Mouse (Mus musculus): ENCODE measurements around the gene Ube2m. TPM values are rescaled to one million over a fixed set of nuclear protein-coding genes. Genes with fewer than 3 reads are reported as not detected.

Gene Ube2m
- polyA plus RNA-seq, 1 experiment: not detected

DNA sequence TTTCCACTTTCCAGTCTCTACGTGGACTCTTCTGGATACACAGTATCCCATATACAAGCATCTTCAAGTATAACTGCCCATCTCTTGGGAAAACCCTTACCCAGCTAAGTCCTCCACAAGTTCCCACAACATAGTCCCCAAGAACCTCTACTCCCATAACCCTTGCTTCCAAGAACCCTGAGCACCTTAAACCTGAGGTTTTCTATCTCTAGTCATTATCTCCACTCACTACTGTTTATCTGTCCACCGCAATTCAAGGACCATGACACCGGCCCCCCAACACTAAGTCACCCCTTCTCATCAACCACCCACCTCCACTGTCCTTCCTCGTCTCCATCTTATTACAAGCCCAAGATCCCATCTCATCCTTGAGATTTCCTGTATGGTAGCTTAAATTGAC lies 1.3 kb downstream of the Ube2m start:
- H3K4me3 ChIP-seq (ENCODE audit: insufficient read depth, low read depth, low read length): peak overlapping the region; percentile 80
- TF ChIP-seq POLR2A (IDR thresholded peaks at IDR 0.05; ENCODE audit: insufficient read depth, low read depth, low read length): no peak
- TF ChIP-seq CTCF (IDR thresholded peaks at IDR 0.05; ENCODE audit: insufficient read depth, low read depth, low read length): no peak
- H3K4me1 ChIP-seq (ENCODE audit: control insufficient read depth, insufficient read depth, low read length): peaks cover 17% of the 10 kb centered on the region
- peak overlapping the region; percentile 60; the same call in 1 of the 2 replicates for H3K27ac ChIP-seq (ENCODE audit: insufficient read depth, low read depth, low read length)
- 38% methylated on average over 4 of the region's 4 CpGs for WGBS

DNA sequence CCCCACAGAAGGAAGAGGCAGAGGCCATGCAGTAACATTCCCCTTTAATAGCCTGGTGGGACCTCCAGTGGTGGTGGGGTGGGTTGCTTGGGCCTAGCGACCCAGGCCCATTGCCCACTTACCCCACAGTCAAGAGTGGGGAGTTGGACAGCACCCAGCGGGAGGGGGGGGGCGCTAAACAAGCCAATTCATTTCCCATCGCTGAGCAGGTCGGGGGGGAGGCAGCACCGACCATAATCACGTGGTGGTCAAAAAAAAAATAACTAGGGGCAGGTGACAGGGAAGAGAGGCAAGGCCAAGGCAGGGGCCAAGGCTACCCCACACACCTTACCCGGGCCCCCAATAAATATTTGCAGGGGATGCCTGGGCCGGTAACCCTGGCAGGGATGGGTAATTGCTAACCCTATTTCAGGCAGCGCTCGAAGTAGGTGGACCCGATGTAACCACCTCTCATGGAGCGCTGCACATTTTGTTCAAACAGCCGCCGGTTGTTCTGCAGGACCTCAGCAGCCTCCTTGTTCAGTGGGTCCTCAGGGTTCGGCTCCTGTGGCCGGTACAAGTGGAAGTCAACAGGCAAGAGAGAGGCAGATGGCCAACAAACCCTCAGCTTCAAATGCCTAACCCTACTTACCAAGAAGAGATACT lies 2.7 kb downstream of the Ube2m start:
- WGBS: 68% methylated on average over 17 of the region's 17 CpGs
- TF ChIP-seq CTCF (IDR thresholded peaks at IDR 0.05; ENCODE audit: insufficient read depth, low read depth, low read length): no peak
- no peak for TF ChIP-seq POLR2A (IDR thresholded peaks at IDR 0.05; ENCODE audit: insufficient read depth, low read depth, low read length)
- Histone ChIP-seq H3K27ac (ENCODE audit: insufficient read depth, low read depth, low read length) (no peak overlapping the region), H3K4me1 (ENCODE audit: control insufficient read depth, insufficient read depth, low read length) (peaks cover 17% of the 10 kb centered on the region), H3K4me3 (ENCODE audit: insufficient read depth, low read depth, low read length) (no peak overlapping the region)

DNA sequence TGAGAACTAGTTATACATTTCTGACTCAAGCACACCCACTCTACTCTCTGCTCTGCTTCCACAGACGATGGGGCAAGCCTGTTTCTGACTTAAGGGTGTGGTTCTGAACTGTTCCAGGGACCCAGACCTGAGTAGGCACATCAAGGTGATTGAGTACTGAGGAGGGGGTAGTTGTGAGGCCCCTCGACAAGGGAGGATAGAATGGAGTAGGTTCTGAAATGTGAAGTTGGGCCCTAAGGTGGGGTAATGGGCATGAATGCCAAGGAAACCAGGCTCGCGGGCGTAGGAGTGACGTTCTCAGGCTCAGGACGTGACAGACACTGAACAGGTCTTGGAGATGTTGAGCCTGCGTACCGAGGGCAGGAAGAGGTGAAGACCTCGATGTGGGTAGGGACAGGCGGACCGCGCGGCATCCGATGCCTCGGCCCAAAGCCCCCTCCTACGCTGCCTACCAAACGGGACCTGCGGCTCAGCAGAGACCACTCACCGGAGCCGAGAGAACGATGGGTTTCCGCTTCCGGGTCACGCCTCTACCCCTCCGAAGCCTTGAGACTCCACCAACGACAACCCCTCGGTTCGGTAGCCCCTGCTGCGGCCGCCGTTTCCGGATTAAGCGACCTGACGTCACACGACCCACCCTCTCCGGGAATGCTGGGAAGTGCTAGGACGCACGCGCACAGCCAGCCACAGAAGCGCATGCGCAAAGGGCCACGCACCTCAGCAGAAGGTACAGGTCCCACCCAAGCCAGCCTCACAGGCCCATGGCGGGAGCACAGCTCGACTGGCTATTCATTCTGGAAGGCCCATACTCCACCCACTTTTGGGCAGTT lies 3.7 kb downstream of the Ube2m start, which contains the start of gene Chmp2a:
Chmp2a (minus strand) TSS at position 660 of the 830 bp plus-strand sequence.
- Histone ChIP-seq H3K4me1 (ENCODE audit: control insufficient read depth, insufficient read depth, low read length) (peaks cover 17% of the 10 kb centered on the region), H3K4me3 (ENCODE audit: insufficient read depth, low read depth, low read length) (peak within 1 kb of the TSS; percentile 88), H3K27ac (ENCODE audit: insufficient read depth, low read depth, low read length) (peak within 1 kb of the TSS; percentile 87)
- WGBS: under 1% methylated on average over 45 of the region's 45 CpGs
- TF ChIP-seq CTCF (IDR thresholded peaks at IDR 0.05; ENCODE audit: insufficient read depth, low read depth, low read length) (no peak), POLR2A (IDR thresholded peaks at IDR 0.05; ENCODE audit: insufficient read depth, low read depth, low read length) (peak; percentile 72)

DNA sequence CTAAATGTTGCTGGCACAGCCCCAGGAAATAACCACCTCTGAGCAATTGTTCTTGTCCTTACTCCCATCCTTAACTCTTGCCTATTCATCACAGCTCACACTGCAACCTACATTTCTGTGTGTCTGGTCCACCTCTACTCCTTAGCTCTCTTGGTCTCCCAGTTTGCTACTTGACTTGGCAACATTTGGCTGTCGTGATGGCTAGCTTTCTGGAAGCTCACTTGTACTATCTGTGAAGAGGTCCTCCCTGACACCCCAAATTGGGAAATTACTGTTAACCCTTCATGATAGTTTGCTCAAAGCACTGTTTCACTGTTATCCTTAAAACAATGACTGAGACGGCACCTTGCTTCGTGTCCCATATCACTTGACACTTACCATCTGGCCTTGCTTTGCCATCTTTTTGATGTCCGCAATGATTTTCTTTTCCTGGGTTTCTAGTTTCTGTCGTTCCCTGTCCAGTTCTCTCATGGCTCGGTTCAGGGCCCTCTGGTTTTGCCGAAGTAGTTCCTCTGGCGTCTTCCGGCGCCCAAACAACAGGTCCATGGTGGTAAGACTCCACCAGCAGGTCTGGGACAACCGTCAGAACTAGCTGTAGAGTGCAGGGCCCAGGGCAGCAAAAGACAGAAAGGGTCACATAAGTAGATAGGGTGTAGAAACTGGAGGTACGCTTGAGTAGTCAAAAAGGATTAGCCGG lies 4.5 kb downstream of the Ube2m start:
- WGBS: 43% methylated on average over 13 of the region's 13 CpGs
- TF ChIP-seq CTCF (IDR thresholded peaks at IDR 0.05; ENCODE audit: insufficient read depth, low read depth, low read length) (no peak), POLR2A (IDR thresholded peaks at IDR 0.05; ENCODE audit: insufficient read depth, low read depth, low read length) (no peak)
- peaks cover 13% of the 10 kb centered on the region for H3K4me1 ChIP-seq (ENCODE audit: control insufficient read depth, insufficient read depth, low read length)
- H3K4me3 ChIP-seq (ENCODE audit: insufficient read depth, low read depth, low read length): peak overlapping the region; percentile 88
- peak overlapping the region; percentile 87 for H3K27ac ChIP-seq (ENCODE audit: insufficient read depth, low read depth, low read length)

DNA sequence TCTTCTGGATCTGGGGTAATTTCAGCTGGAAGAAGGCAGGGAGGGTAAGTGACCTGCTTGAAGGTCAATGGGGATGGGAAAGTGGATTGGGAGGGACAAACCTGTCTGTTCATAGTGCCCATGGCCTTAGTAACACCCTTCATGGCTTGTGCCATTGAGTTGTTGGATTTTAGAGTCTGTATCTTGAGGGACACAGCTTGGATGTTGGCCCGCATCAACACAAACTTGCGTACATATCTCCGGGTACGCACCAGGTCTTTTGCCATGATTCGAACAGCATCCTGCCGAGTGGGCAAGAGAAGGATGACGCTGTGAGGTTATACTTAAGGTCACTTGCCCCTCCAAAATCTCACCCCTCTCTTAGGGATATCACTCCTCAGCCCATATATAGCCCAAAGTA lies 5.5 kb downstream of the Ube2m start:
- H3K4me1 ChIP-seq (ENCODE audit: control insufficient read depth, insufficient read depth, low read length): peaks cover 13% of the 10 kb centered on the region
- 91% methylated on average over 7 of the region's 7 CpGs for WGBS
- H3K4me3 ChIP-seq (ENCODE audit: insufficient read depth, low read depth, low read length): no peak overlapping the region
- H3K27ac ChIP-seq (ENCODE audit: insufficient read depth, low read depth, low read length): no peak overlapping the region
- TF ChIP-seq CTCF (IDR thresholded peaks at IDR 0.05; ENCODE audit: insufficient read depth, low read depth, low read length) (no peak), POLR2A (IDR thresholded peaks at IDR 0.05; ENCODE audit: insufficient read depth, low read depth, low read length) (no peak)

DNA sequence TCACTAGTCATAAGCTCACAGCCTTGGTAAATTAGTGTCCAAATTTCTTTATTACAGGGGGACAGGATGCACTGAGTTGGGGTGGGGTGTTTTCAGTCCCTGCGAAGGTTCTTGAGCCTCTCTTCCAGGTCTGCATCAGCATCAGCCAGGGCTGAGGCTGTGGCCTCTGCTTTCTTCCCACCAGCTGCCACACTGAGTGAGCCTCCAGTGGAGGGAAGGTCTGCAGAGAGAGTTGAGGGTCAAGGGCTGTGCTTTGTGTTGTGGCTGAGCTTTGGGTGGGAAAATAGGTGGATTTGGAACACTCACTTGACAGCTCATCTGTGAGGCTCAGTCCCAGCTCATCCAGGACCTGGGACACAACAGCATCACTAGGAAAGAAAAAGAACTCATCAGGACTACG lies 6.1 kb downstream of the Ube2m start:
- WGBS: 75% methylated on average over 2 of the region's 2 CpGs
- Histone ChIP-seq H3K4me3 (ENCODE audit: insufficient read depth, low read depth, low read length) (no peak overlapping the region), H3K27ac (ENCODE audit: insufficient read depth, low read depth, low read length) (no peak overlapping the region), H3K4me1 (ENCODE audit: control insufficient read depth, insufficient read depth, low read length) (peaks cover 13% of the 10 kb centered on the region)
- no peak for TF ChIP-seq POLR2A (IDR thresholded peaks at IDR 0.05; ENCODE audit: insufficient read depth, low read depth, low read length)

DNA sequence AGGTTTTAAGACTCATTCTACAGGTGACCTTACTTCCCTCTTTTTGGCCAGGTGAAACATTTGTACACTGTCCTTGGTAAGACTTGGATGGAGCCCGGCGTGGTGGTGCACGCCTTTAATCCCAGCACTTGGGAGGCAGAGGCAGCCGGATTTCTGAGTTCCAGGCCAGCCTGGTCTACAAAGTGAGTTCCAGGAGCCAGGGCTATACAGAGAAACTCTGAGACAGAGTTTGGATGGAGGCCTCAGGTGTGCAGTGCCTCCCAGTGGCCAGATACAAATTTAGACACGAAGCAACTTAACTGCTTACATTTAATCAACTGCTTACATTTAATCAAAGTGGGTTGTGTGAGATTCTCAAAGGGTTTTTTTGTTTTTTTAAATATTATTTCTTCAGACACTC lies 7.0 kb downstream of the Ube2m start:
- no peak overlapping the region for H3K27ac ChIP-seq (ENCODE audit: insufficient read depth, low read depth, low read length)
- 67% methylated on average over 5 of the region's 5 CpGs for WGBS
- no peak overlapping the region for H3K4me3 ChIP-seq (ENCODE audit: insufficient read depth, low read depth, low read length)
- peaks cover 13% of the 10 kb centered on the region for H3K4me1 ChIP-seq (ENCODE audit: control insufficient read depth, insufficient read depth, low read length)
- TF ChIP-seq POLR2A (IDR thresholded peaks at IDR 0.05; ENCODE audit: insufficient read depth, low read depth, low read length) (no peak), CTCF (IDR thresholded peaks at IDR 0.05; ENCODE audit: insufficient read depth, low read depth, low read length) (no peak)

DNA sequence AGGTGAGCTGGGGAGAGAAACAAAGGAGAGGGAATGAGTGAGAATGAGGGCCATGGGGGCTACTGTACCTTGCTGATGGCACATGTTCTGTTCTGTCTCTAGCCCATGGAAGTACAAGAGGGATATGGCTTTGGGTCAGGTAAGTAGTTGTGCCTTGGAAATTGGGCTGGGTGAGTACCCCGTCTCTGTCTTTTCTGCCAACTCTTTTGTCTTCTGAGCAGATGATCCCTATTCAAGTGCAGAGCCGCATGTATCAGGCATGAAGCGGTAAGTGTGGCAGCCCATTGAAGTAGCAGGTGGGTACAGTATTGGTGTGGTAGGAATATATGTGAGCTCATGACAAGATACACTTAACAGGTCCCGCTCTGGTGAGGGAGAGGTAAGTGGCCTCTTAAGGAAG lies 9.1 kb downstream of the Ube2m start:
- no peak for TF ChIP-seq POLR2A (IDR thresholded peaks at IDR 0.05; ENCODE audit: insufficient read depth, low read depth, low read length)
- no peak for TF ChIP-seq CTCF (IDR thresholded peaks at IDR 0.05; ENCODE audit: insufficient read depth, low read depth, low read length)
- Histone ChIP-seq H3K4me3 (ENCODE audit: insufficient read depth, low read depth, low read length) (no peak overlapping the region), H3K4me1 (ENCODE audit: control insufficient read depth, insufficient read depth, low read length) (peaks cover 7% of the 10 kb centered on the region), H3K27ac (ENCODE audit: insufficient read depth, low read depth, low read length) (no peak overlapping the region)
- 87% methylated on average over 4 of the region's 4 CpGs for WGBS

Measured in olfactory bulb, adult 2 months (tissue).